Mouse (Mus musculus): ENCODE measurements around the gene Mpped2. TPM values are rescaled to one million over a fixed set of nuclear protein-coding genes. Genes with fewer than 3 reads are reported as not detected.

The Mpped2 gene
- total RNA-seq, 1 experiment from 2014 or later: not detected

DNA sequence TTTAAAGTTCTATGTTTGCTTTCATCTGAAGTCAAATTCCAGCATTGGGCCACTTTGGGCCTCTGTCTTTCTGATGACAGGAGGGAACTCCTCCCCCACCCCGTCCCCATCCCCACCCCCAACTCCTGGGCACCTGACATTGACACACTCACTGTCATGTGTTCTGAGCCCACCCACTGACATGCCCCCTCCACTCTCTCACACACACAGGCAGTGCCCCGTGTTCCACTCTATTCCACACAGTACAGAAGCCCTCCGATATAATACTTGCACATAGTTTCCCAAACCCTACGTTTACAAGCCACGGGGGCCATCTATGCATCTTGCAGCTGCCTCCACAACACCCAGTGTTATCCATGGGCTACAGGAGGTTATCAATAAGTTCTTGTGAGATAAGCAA is 42.1 kb downstream of the Mpped2 start:
- no peak for ATAC-seq (ENCODE audit: extremely low read depth, insufficient number of reproducible peaks, low FRiP score, poor library complexity, severe bottlenecking)

DNA sequence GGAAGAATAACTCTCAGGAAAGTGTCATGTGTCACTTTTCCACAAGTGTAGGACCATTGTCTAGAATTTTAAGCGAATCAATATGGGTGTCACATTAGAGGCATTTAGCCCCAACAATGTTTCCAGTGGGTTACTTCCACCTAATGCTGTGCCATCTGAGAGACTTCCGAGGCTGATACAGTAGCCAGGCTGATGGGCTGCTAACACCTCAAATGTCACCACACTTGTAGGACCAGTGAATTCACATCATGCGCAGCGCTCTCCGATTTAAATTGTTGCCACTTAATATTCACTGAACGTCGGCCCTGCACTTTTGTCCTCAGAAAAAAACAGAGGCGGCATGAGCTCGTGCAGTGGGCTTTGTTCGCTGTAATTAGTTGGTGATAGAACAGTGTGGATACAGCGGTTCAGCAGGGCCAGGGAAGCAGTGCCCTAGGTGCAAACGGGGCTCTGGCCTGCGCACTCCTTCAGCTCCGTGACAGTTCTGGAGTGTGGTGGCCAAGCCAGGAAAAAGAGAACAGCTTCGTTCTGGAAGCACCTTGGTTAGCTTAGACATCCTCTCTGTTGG is 42.8 kb downstream of the Mpped2 start:
- ATAC-seq (ENCODE audit: extremely low read depth, insufficient number of reproducible peaks, low FRiP score, poor library complexity, severe bottlenecking): no peak

DNA sequence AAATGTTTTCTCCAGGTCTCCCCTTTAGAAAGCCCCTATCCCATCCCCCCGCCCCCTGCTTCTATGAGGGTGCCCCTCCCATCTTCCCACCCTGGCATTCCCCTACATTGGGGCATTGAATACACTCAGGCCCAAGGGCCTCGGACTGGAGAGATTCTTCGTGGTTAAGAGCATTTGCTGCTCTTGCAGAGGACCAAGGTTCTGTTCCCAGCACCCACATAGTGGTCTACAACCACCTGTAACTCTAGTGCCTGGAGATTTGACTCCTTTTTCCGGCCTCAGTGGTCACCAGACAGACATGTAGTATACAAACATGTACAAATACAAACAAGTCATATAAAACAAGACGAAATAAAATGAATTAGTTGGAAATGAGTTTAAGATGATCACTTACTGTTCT is 45.9 kb downstream of the Mpped2 start:
- ATAC-seq (ENCODE audit: extremely low read depth, insufficient number of reproducible peaks, low FRiP score, poor library complexity, severe bottlenecking): no peak

DNA sequence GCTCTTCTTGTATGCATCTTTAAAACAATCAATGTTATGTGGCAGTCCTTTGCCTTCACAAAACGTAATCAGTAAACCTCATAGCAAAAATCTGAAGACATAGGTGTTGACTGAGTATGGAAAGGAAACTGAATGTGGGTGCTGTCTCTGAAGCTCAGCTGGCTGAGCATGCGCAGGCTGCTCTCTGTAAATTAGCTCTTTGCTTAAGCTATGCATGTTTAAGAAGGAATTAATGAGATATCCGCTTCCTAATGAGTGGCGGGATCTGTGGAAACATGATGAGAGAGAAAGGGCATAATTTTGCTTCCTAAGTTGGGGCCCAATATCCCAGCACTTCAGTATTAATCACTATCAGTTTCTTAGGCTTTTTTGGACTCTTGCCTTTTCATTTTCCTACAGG is 51.0 kb downstream of the Mpped2 start:
- no peak for ATAC-seq (ENCODE audit: extremely low read depth, insufficient number of reproducible peaks, low FRiP score, poor library complexity, severe bottlenecking)

DNA sequence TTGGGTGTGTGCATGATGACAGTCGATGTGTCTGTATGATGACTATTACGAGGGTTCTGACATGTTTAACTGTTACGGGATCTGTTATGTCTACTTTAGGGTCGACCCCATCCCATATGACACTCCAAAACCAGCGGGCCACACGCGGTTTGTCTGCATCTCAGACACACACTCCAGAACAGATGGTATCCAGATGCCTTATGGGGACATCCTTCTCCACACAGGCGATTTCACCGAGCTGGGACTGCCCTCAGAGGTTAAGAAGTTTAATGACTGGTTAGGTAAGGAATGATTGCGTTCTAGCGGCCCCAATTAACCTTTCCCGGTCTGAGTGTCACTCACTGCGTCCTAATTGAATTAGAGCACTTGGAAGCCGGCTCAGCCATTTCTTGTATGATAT is 51.5 kb downstream of the Mpped2 start:
- ATAC-seq (ENCODE audit: extremely low read depth, insufficient number of reproducible peaks, low FRiP score, poor library complexity, severe bottlenecking): no peak

DNA sequence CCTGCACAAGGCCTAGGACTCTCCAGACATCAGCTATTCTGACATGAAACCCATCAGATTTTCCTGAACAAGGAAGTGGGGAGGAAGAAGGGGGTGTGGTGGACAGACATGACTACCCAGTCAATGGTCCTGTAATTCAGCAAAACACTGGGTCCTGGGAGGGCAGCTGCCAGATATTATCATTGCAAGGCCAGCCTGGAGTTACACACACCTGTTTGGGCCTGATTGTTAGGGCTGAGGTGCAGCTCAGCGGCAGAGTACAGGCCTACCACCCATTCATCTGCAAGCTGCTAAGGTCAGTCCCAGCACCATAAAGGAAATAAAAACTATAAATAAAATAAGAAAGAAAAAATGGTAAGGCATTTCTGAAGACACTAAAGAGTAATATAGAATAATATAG is 52.3 kb downstream of the Mpped2 start:
- no peak for ATAC-seq (ENCODE audit: extremely low read depth, insufficient number of reproducible peaks, low FRiP score, poor library complexity, severe bottlenecking)

DNA sequence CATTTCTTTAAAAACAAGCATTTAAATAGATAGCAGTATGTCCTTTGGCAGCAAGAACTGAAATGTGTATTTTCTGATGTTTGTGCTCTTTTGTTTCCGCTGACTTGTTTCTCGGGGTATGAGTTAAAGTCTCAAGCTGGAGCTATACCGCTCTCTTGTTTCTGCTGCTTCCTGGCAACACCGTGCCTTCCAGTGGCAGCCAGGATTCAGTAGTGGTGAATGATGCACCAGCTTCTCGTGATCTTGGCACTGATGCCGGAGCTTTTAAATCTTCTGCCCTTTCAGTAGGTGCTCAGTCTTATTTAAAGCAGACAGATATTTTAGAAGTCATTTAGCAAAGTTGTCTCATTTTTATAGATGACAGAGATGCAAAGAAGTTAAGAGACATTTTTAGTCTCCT is 53.1 kb downstream of the Mpped2 start:
- ATAC-seq (ENCODE audit: extremely low read depth, insufficient number of reproducible peaks, low FRiP score, poor library complexity, severe bottlenecking): no peak

DNA sequence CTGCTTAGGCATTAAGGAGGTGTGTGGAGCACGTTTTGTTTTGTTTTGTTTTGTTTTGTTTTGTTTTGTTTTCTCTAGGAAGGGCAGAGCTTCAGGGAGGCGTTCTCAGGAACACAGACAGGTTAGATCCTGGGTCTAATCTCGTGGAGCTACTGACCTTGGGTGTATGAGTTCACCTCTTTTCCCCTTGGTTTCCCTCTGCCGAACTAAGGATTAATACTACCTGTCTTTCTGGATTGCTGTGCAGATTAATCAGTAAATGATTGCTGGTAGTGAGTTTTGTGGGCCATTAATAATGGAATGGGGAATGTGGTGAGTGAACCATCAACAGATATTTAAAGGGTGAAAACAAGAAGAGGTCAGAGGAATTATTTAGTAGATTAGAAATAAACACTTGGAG is 53.8 kb downstream of the Mpped2 start:
- no peak for ATAC-seq (ENCODE audit: extremely low read depth, insufficient number of reproducible peaks, low FRiP score, poor library complexity, severe bottlenecking)

DNA sequence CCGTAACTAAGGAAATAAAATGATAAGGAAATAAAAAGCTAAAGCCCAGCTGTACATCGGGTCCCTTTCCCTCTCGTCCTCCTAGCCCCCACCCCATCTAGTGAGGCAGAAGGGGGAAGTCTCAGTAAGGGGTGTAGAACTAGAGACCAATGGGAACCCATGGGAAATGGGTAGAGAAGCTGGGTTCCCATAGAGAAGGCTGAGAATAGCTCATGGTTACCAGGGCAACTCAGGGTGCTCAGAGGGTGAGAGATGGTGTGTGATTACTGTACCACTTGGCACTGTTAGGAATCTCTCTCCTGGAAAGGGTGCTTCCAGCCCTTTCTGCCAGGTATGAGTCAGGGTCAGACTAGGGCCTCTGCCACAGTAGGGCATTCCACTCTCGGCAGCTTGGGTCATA is 54.3 kb downstream of the Mpped2 start:
- ATAC-seq (ENCODE audit: extremely low read depth, insufficient number of reproducible peaks, low FRiP score, poor library complexity, severe bottlenecking): no peak

DNA sequence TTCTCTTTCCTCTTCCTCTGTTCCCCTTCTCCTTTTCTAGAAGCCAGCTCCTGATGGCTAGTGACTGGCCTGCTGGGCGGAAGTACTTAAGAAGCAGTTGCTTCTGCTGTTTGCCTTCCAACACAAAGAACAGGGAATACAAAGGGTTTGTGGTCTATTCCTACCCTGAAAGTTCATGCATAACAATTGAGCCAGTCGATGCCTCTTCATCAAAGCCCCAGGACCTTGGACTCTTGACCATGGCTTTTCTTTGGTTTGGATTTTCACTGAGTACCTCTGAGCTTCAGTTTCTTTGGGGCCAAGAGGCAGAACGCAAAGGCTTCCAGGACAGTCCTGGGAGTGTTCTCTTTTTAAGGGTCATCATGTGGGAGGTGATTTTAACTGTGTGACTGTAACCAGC is 57.8 kb downstream of the Mpped2 start:
- no peak for ATAC-seq (ENCODE audit: extremely low read depth, insufficient number of reproducible peaks, low FRiP score, poor library complexity, severe bottlenecking)

DNA sequence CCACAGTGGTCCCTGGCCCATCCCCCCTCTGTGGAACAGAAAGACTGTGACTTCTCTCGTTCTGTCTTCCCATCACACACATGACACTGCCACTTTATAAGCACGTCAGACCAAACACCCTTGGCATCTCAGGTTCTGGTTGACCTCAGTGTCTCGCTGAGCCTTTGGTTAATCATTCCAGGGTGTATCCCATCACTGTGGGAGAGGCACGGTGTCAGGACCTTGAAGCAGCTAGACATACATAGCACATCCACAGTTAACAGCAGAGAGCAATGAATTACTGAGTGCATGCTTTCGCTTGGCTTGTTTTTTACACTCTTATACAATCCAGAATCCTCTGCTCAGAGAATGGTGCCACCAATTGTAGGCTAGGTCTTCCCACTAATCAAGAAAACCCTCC is 60.6 kb downstream of the Mpped2 start:
- ATAC-seq (ENCODE audit: extremely low read depth, insufficient number of reproducible peaks, low FRiP score, poor library complexity, severe bottlenecking): no peak

DNA sequence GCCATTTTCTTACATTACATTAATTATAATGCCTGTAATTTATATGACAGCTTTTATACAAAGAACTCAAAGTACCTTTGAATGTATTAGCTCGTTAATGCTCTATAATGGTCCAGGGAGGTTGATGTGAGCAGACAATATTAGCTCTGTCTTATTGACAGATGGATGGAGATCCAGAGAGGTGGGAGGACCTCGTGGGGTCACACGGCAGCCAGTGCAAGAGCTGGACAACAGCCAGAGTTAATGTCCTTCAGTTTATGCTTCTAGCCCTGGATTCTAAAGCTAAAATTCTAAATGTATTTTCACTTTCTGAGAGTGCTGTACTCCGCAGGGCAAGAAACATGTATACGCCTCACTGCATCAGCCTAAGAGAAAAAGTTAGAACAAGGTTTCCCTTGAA is 61.6 kb downstream of the Mpped2 start:
- no peak for ATAC-seq (ENCODE audit: extremely low read depth, insufficient number of reproducible peaks, low FRiP score, poor library complexity, severe bottlenecking)

DNA sequence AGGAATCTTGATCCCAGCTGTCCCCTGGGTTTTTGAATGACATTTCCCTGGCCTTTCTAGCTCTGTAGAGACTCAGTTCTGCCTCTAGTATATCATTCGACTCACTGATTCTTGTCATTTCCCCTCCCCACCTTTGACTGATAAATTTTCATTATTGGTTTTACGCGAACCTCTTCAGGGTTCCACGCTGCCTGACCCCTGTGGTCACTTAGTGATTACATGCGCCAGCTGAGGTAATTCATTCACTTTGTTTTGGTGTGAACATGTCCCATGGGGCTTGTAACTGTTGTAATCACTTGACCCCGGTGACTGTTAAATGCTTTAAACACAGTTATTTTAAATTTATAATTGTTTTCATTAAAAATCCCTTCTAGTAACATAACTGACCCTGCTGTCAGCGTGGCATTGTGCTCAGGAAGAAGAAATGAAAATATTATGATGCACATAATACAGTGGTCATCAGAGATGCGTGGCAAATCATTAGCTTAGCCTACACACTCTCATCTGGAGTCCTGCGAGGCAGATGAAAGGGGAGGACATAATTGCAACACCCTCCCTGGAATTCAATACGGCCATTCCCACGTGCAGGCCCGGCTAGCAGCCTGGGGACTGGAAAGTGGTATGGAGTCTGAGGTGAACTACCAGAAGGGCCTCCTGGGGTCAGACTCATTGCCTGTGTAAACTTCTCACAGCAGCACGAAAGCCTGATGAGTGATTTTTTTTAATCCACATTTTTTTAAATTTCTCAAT is 63.5 kb downstream of the Mpped2 start:
- ATAC-seq (ENCODE audit: extremely low read depth, insufficient number of reproducible peaks, low FRiP score, poor library complexity, severe bottlenecking): no peak

DNA sequence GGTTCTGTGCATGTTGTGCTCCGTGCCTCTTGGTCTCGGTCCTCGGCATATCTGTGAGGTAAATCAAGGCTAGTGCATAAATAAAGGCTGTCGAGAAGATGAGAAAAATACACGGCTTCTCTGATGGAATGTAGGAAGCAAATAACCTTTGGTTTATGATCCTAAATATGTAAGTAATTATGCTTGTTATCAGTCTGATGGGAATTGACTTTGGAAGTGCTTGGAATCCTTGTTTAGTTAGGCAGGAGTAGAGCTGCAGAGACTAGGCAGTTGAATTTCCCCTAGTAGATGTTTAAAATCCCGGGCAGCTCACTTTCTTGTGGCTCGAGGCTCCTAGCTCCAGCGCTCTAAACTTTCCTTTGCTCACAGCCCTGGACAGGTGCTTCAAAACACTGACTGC is 69.9 kb downstream of the Mpped2 start:
- no peak for ATAC-seq (ENCODE audit: extremely low read depth, insufficient number of reproducible peaks, low FRiP score, poor library complexity, severe bottlenecking)

DNA sequence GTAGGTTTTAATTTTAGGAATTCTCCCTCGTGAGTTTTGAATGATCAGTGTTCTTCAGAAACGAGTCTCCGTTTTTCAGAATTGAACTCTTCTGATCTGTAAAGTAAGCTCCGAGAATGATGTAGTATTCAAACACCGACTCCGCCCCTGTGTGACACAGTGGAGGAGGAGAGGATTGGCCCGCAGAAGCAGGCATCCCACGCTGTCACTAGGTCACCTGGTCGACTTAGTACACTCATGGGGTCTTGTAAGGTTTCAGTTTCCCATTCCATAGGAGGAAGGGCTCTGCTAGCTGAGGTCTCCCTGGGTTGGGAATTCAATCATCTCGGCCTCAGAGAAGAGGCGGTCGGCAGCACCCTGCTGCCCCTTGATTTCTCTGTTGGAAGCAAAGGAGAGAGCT is 76.2 kb downstream of the Mpped2 start:
- no peak for ATAC-seq (ENCODE audit: extremely low read depth, insufficient number of reproducible peaks, low FRiP score, poor library complexity, severe bottlenecking)

DNA sequence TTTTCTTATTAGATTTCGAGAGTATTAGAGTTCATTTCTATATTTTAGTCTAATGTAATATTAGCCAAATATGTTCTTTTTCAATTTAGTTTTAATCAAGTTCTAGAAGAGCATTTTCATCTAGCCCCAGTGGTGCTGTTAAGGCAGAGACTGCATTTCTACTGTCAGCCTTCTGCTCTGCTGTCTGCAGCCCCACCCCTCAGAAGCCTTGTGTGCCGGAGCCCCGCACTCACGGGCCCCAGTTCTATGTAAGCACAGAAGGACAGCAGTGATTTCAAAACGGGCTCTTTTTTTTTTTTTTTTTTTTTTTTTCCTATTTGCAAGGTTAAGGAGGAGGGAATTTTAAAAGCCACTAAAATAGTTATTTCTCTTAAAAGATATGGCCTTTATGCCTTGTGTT is 79.6 kb downstream of the Mpped2 start:
- ATAC-seq (ENCODE audit: extremely low read depth, insufficient number of reproducible peaks, low FRiP score, poor library complexity, severe bottlenecking): no peak

DNA sequence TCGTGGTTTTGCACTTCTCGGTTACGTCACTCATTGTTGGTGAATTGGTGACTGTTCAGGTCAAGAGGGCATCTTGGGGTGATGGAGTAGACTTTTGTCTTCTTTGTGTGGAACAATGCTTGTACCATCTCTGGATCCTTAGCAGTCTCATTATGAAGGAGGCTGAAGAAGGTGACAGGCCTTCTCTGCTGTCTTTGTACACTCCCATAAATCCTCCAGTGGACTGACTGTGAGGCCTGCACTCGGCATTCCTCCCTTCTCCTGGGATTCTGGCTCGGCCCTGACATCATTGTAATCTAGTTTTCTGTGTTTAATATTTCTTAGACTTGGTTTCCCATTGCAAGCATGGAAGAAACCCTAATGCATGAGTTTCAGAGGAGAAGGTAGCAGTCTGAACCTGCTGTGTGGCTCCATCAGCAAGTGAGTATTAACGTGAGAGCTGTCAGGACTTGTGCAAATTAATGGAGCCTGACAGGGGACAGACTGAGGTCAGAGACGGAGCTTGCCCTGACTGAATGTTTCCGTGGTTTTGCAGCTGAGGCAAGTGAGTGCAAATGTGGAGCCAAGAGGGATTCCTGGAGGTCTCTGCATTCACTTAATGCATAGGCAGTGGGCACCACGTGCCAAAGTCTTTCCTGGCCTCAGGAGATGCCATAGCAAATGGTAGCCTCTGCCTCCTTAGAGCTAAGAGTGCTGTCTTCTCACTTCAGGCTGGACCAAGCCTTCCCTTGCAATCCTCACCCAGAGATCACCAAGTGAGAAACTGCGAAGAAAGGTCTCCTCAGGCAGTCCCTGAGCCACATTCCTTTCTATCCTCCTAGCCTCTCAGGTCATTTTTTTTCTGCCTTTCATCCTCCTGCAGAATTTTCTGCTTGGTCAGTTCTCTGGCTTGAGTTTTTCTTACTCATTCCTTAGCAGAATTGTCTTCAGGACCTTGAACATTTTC is 81.5 kb downstream of the Mpped2 start:
- no peak for ATAC-seq (ENCODE audit: extremely low read depth, insufficient number of reproducible peaks, low FRiP score, poor library complexity, severe bottlenecking)

DNA sequence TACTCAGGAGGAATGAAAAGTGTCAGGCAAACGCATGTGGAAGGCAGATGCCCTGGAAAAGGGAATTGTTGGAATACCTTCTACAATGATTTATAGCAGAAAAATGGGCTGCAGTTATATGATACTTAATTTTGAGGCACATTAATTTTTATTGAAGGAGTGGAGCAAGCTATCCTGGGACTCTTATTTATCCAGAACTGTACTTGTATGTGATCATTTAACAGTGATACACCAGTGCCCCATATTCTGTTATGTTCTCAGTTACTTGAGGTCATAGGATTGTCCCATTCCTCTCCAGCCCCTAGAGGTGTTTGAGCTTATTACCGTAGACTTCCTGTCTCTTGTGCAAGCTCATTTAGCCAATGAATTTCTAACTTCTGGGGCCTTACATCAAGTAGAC is 82.9 kb downstream of the Mpped2 start:
- ATAC-seq (ENCODE audit: extremely low read depth, insufficient number of reproducible peaks, low FRiP score, poor library complexity, severe bottlenecking): no peak

DNA sequence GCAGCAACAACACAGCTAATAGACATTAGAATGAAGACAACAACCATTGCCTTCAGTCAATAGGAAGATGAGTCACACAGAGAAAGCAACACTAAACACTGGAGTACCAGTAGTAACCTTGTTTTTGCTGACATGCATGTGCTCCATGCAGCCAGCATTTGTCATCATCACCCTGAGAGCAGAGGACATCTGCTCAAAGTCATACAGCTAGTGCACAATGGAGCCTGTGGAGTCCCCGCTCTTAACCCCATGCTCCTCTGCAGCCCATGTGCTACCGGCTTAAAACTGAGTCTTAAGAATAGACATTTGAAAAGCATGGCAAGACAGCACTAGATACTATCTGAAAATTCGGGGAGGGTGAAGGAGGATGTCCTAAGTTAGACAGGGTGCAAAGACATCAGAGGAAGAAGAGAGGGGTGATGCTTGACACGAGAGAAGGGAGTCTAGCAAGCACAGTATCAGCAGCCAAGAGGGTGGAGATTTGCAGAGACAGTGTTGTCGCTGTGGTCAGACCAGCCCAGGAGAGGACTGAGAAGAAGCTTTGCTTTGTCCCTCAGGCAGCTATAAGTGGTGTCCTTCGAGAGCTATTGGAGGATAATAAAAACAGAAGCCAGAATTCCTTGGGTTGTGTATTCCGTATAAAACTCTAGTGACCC is 85.9 kb downstream of the Mpped2 start:
- no peak for ATAC-seq (ENCODE audit: extremely low read depth, insufficient number of reproducible peaks, low FRiP score, poor library complexity, severe bottlenecking)
